Mouse (Mus musculus) liver, postnatal 0 days (tissue): Measurements from ENCODE around the gene Cd101. TPM values are rescaled to one million over a fixed set of nuclear protein-coding genes. Genes with fewer than 3 reads are reported as not detected.

Source experiments
- ATAC-seq: fragments of 200-750 bp; cut with Nextera tagmentation; 2 replicates; pipeline ENCODE4 v1.8.0; 2017; ENCODE audit warnings: mild to moderate bottlenecking, moderate library complexity
- DNase-seq: peaks from one replicate; pipeline ENCODE4 v3.0.0-alpha.2; 2016
- H3K27ac ChIP-seq: fragments of 300-500 bp; sonication (generic); 2 replicates; pipeline ENCODE4 v1.5.1; 2014; ENCODE audit warnings: antibody characterized with exemption, moderate library complexity, mild to moderate bottlenecking, low read depth
- H3K27me3 ChIP-seq: fragments of 300-500 bp; sonication (generic); 2 replicates; pipeline ENCODE4 v1.6.1; 2014; ENCODE audit warnings: low read length, control low read depth, mixed read lengths; ENCODE audit not compliant: insufficient read depth
- H3K36me3 ChIP-seq: fragments of 300-500 bp; sonication (generic); replicated peaks from 2 replicates; pipeline ENCODE4 v1.6.1; 2014; ENCODE audit warnings: mild to moderate bottlenecking, control low read depth, low read length, moderate library complexity, mixed read lengths; ENCODE audit not compliant: insufficient read depth
- H3K4me1 ChIP-seq: fragments of 300-500 bp; sonication (generic); 2 replicates; pipeline ENCODE4 v1.6.1; 2014; ENCODE audit warnings: antibody characterized with exemption, mild to moderate bottlenecking, control low read depth; ENCODE audit not compliant: insufficient read depth
- H3K4me2 ChIP-seq: fragments of 300-500 bp; sonication (generic); 2 replicates; pipeline ENCODE4 v1.6.1; 2014; ENCODE audit warnings: low read depth, mild to moderate bottlenecking, low read length, moderate library complexity, mixed read lengths
- H3K4me3 ChIP-seq: fragments of 300-500 bp; sonication (generic); 2 replicates; pipeline ENCODE4 v1.5.1; 2014; ENCODE audit warnings: low read depth, low read length
- H3K9ac ChIP-seq: fragments of 300-500 bp; sonication (generic); replicated peaks from 2 replicates; pipeline ENCODE4 v1.6.1; 2014; ENCODE audit warnings: mild to moderate bottlenecking, moderate library complexity
- H3K9me3 ChIP-seq: fragments of 300-500 bp; sonication (generic); 2 replicates; pipeline ENCODE4 v1.6.1; 2016; ENCODE audit warnings: mild to moderate bottlenecking, control low read depth, low read length, mixed read lengths
- CTCF ChIP-seq: sonication (generic); IDR thresholded peaks from 2 replicates; pipeline ENCODE4 v1.5.1; 2016; ENCODE audit warnings: antibody characterized with exemption, low read depth
- EP300 ChIP-seq: IDR thresholded peaks from 2 replicates; pipeline ENCODE4 v1.6.1; 2016; ENCODE audit warnings: antibody characterized with exemption, low read depth, mild to moderate bottlenecking
- WGBS: fragments of 180-500 bp; shearing (Covaris S2); extraction: QIAGEN DNeasy Blood & Tissue Kit; methylation state at CpG from one replicate; pipeline ENCODE4 v1.1.7; 2014; ENCODE audit not compliant: insufficient replicate concordance; 5-methylcytosine and 5-hydroxymethylcytosine counted together
- polyA plus RNA-seq: library from polyadenylated mRNA; unstranded; fragments of >200 nt; fragmentation: Nextera tagmentation; extraction: Ambion mirVana; gene quantifications from 2 replicates; pipeline ENCODE4 v1.2.1, GENCODE M21; 2015

The Cd101 gene
- polyA plus RNA-seq, 1 experiment from 2014 or later: 0.12 TPM

GRCm38 (mm10) chr3:101048781-101049180, 19.4 kb upstream of the Cd101 start:
- Histone ChIP-seq H3K4me1 (peaks cover 5% of the 10 kb centered on the region; the same call in 1 of the 2 replicates), H3K27me3 (no peaks in the 10 kb centered on the region), H3K9ac (no peak overlapping the region), H3K4me2 (no peak overlapping the region), H3K27ac (no peak overlapping the region), H3K9me3 (no peaks in the 10 kb centered on the region), H3K36me3 (no peaks in the 10 kb centered on the region), H3K4me3 (no peak overlapping the region)
- no peak for DNase-seq
- no peak for ATAC-seq
- TF ChIP-seq EP300 (no peak), CTCF (no peak)
- WGBS: 67% methylated on average over 2 of the region's 2 CpGs

- Histone ChIP-seq H3K4me1 (peaks cover 5% of the 10 kb centered on the region; the same call in 1 of the 2 replicates), H3K27me3 (no peaks in the 10 kb centered on the region), H3K9me3 (no peaks in the 10 kb centered on the region), H3K27ac (no peak overlapping the region), H3K4me2 (no peak overlapping the region), H3K9ac (no peak overlapping the region), H3K36me3 (no peaks in the 10 kb centered on the region; the same call in 1 of the 2 replicates), H3K4me3 (no peak overlapping the region)
- DNase-seq (peak; percentile 66), ATAC-seq (peak; percentile 56; the same call in 1 of the 2 replicates)
- WGBS: 75% methylated on average over 15 of the region's 15 CpGs
- TF ChIP-seq EP300 (no peak), CTCF (no peak)
These were observed 18.4 kb upstream of the Cd101 start for GRCm38 (mm10) chr3:101047586-101048275.

GRCm38 (mm10) chr3:101045431-101045830, 16.1 kb upstream of the Cd101 start:
- no peak for ATAC-seq
- no peak overlapping the region for H3K4me3 ChIP-seq
- no peak for DNase-seq
- no peak for TF ChIP-seq EP300
- TF ChIP-seq CTCF: no peak
- WGBS: 86% methylated on average over 15 of the region's 15 CpGs
- no peaks in the 10 kb centered on the region; the same call in 1 of the 2 replicates for H3K36me3 ChIP-seq
- no peak overlapping the region for H3K9ac ChIP-seq
- no peak overlapping the region for H3K4me2 ChIP-seq
- H3K9me3 ChIP-seq: no peaks in the 10 kb centered on the region
- peaks cover 5% of the 10 kb centered on the region; the same call in 1 of the 2 replicates for H3K4me1 ChIP-seq
- no peak overlapping the region for H3K27ac ChIP-seq
- no peaks in the 10 kb centered on the region for H3K27me3 ChIP-seq

- H3K4me2 ChIP-seq: no peak overlapping the region
- H3K4me1 ChIP-seq: peaks cover 5% of the 10 kb centered on the region; the same call in 1 of the 2 replicates
- no peak for TF ChIP-seq CTCF
- TF ChIP-seq EP300: no peak
- H3K27ac ChIP-seq: no peak overlapping the region
- H3K9ac ChIP-seq: no peak overlapping the region
- DNase-seq (no peak), ATAC-seq (no peak)
- no peaks in the 10 kb centered on the region for H3K9me3 ChIP-seq
- H3K27me3 ChIP-seq: no peaks in the 10 kb centered on the region
- no peaks in the 10 kb centered on the region; the same call in 1 of the 2 replicates for H3K36me3 ChIP-seq
- 73% methylated on average over 6 of the region's 6 CpGs for WGBS
- H3K4me3 ChIP-seq: no peak overlapping the region
These were observed 15.3 kb upstream of the Cd101 start for GRCm38 (mm10) chr3:101044686-101045085.

- TF ChIP-seq EP300 (no peak), CTCF (no peak)
- no peaks in the 10 kb centered on the region; the same call in 1 of the 2 replicates for H3K36me3 ChIP-seq
- ATAC-seq (no peak), DNase-seq (no peak)
- no peak overlapping the region for H3K9ac ChIP-seq
- H3K4me2 ChIP-seq: no peak overlapping the region
- 86% methylated on average over 7 of the region's 7 CpGs for WGBS
- H3K27me3 ChIP-seq: no peaks in the 10 kb centered on the region
- no peaks in the 10 kb centered on the region for H3K4me1 ChIP-seq
- H3K4me3 ChIP-seq: no peak overlapping the region
- H3K9me3 ChIP-seq: no peaks in the 10 kb centered on the region
- no peak overlapping the region for H3K27ac ChIP-seq
These were observed 12.6 kb upstream of the Cd101 start for GRCm38 (mm10) chr3:101041997-101042396.

GRCm38 (mm10) chr3:101037984-101038545, 8.7 kb upstream of the Cd101 start:
- Histone ChIP-seq H3K4me1 (no peaks in the 10 kb centered on the region), H3K4me3 (no peak overlapping the region), H3K9ac (no peak overlapping the region), H3K4me2 (no peak overlapping the region), H3K36me3 (no peaks in the 10 kb centered on the region; the same call in 1 of the 2 replicates), H3K27me3 (no peaks in the 10 kb centered on the region), H3K9me3 (no peaks in the 10 kb centered on the region), H3K27ac (no peak overlapping the region)
- DNase-seq: no peak
- no peak for TF ChIP-seq EP300
- no peak for TF ChIP-seq CTCF
- ATAC-seq: no peak
- 60% methylated on average over 5 of the region's 5 CpGs for WGBS
